Mouse (Mus musculus): Measurements from ENCODE around the gene Sf3a2.
A peak's percentile ranks its signal among the peaks of the same experiment; 100 is the strongest.
"Not testable (repeated sequence)": the region's sequence is repeated elsewhere in the genome, so short reads cannot be mapped to it uniquely, and the experiment has no call there.

The Sf3a2 gene

GRCm38 (mm10) chr10:80819406-80819805 is 21.4 kb downstream of the Sf3a2 start:
- no peaks in the 10 kb centered on the region for H3K36me3 ChIP-seq (ENCODE audit: control insufficient read depth, insufficient read depth, low read length, poor library complexity, severe bottlenecking)
- no peaks in the 10 kb centered on the region for H3K27me3 ChIP-seq (ENCODE audit: control insufficient read depth, insufficient read depth, low read length, poor library complexity, severe bottlenecking)
- no peak for DNase-seq (ENCODE audit: low read depth, low spot score)

- peak; percentile 66 for DNase-seq (ENCODE audit: low read depth, low spot score)
- Histone ChIP-seq H3K27me3 (ENCODE audit: control insufficient read depth, insufficient read depth, low read length, poor library complexity, severe bottlenecking) (no peaks in the 10 kb centered on the region), H3K36me3 (ENCODE audit: control insufficient read depth, insufficient read depth, low read length, poor library complexity, severe bottlenecking) (no peaks in the 10 kb centered on the region)
Observed at GRCm38 (mm10) chr10:80821991-80822390, 24.0 kb downstream of the Sf3a2 start.

GRCm38 (mm10) chr10:80822528-80822927 is 24.5 kb downstream of the Sf3a2 start:
- Histone ChIP-seq H3K36me3 (ENCODE audit: control insufficient read depth, insufficient read depth, low read length, poor library complexity, severe bottlenecking) (no peaks in the 10 kb centered on the region), H3K27me3 (ENCODE audit: control insufficient read depth, insufficient read depth, low read length, poor library complexity, severe bottlenecking) (no peaks in the 10 kb centered on the region)
- DNase-seq (ENCODE audit: low read depth, low spot score): no peak

- H3K36me3 ChIP-seq (ENCODE audit: control insufficient read depth, insufficient read depth, low read length, poor library complexity, severe bottlenecking): no peaks in the 10 kb centered on the region
- no peak for DNase-seq (ENCODE audit: low read depth, low spot score)
- no peaks in the 10 kb centered on the region for H3K27me3 ChIP-seq (ENCODE audit: control insufficient read depth, insufficient read depth, low read length, poor library complexity, severe bottlenecking)
Observed at GRCm38 (mm10) chr10:80823316-80823715, 25.3 kb downstream of the Sf3a2 start.

GRCm38 (mm10) chr10:80823847-80824643 is 26.0 kb downstream of the Sf3a2 start:
- Histone ChIP-seq H3K36me3 (ENCODE audit: control insufficient read depth, insufficient read depth, low read length, poor library complexity, severe bottlenecking) (no peaks in the 10 kb centered on the region), H3K27me3 (ENCODE audit: control insufficient read depth, insufficient read depth, low read length, poor library complexity, severe bottlenecking) (no peaks in the 10 kb centered on the region)
- peak; percentile 57 for DNase-seq (ENCODE audit: low read depth, low spot score)

- H3K27me3 ChIP-seq (ENCODE audit: control insufficient read depth, insufficient read depth, low read length, poor library complexity, severe bottlenecking): no peaks in the 10 kb centered on the region
- no peak for DNase-seq (ENCODE audit: low read depth, low spot score)
- H3K36me3 ChIP-seq (ENCODE audit: control insufficient read depth, insufficient read depth, low read length, poor library complexity, severe bottlenecking): peaks cover 2% of the 10 kb centered on the region; the same call in 1 of the 2 replicates
Observed at GRCm38 (mm10) chr10:80824827-80825226, 26.8 kb downstream of the Sf3a2 start.

- peak; percentile 99 for DNase-seq (ENCODE audit: low read depth, low spot score)
- peaks cover 2% of the 10 kb centered on the region; the same call in 1 of the 2 replicates for H3K36me3 ChIP-seq (ENCODE audit: control insufficient read depth, insufficient read depth, low read length, poor library complexity, severe bottlenecking)
- no peaks in the 10 kb centered on the region for H3K27me3 ChIP-seq (ENCODE audit: control insufficient read depth, insufficient read depth, low read length, poor library complexity, severe bottlenecking)
Observed at GRCm38 (mm10) chr10:80826151-80827062, 28.4 kb downstream of the Sf3a2 start, which contains the start of gene Oaz1. TSS of gene Oaz1 (plus strand) at chr10:80826656.

- Histone ChIP-seq H3K36me3 (ENCODE audit: control insufficient read depth, insufficient read depth, low read length, poor library complexity, severe bottlenecking) (peaks cover 2% of the 10 kb centered on the region; the same call in 1 of the 2 replicates), H3K27me3 (ENCODE audit: control insufficient read depth, insufficient read depth, low read length, poor library complexity, severe bottlenecking) (no peaks in the 10 kb centered on the region)
- no peak for DNase-seq (ENCODE audit: low read depth, low spot score)
Observed at GRCm38 (mm10) chr10:80827063-80827869, 29.3 kb downstream of the Sf3a2 start.

GRCm38 (mm10) chr10:80827870-80828420 is 29.9 kb downstream of the Sf3a2 start:
- Histone ChIP-seq H3K27me3 (ENCODE audit: control insufficient read depth, insufficient read depth, low read length, poor library complexity, severe bottlenecking) (no peaks in the 10 kb centered on the region), H3K36me3 (ENCODE audit: control insufficient read depth, insufficient read depth, low read length, poor library complexity, severe bottlenecking) (peaks cover 2% of the 10 kb centered on the region; the same call in 1 of the 2 replicates)
- DNase-seq (ENCODE audit: low read depth, low spot score): no peak

GRCm38 (mm10) chr10:80828587-80828986 is 30.6 kb downstream of the Sf3a2 start:
- not testable (repeated sequence) for H3K36me3 ChIP-seq (ENCODE audit: control insufficient read depth, insufficient read depth, low read length, poor library complexity, severe bottlenecking); H3K27me3 ChIP-seq (ENCODE audit: control insufficient read depth, insufficient read depth, low read length, poor library complexity, severe bottlenecking); DNase-seq (ENCODE audit: low read depth, low spot score)

- Histone ChIP-seq H3K36me3 (ENCODE audit: control insufficient read depth, insufficient read depth, low read length, poor library complexity, severe bottlenecking) (peaks cover 2% of the 10 kb centered on the region; the same call in 1 of the 2 replicates), H3K27me3 (ENCODE audit: control insufficient read depth, insufficient read depth, low read length, poor library complexity, severe bottlenecking) (no peaks in the 10 kb centered on the region)
- DNase-seq (ENCODE audit: low read depth, low spot score): no peak
Observed at GRCm38 (mm10) chr10:80829359-80830278, 31.6 kb downstream of the Sf3a2 start.

- DNase-seq (ENCODE audit: low read depth, low spot score): peak; percentile 54
- H3K27me3 ChIP-seq (ENCODE audit: control insufficient read depth, insufficient read depth, low read length, poor library complexity, severe bottlenecking): no peaks in the 10 kb centered on the region
Observed at GRCm38 (mm10) chr10:80831136-80831535, 33.1 kb downstream of the Sf3a2 start.

GRCm38 (mm10) chr10:80832818-80833217 is 34.8 kb downstream of the Sf3a2 start:
- Histone ChIP-seq H3K27me3 (ENCODE audit: control insufficient read depth, insufficient read depth, low read length, poor library complexity, severe bottlenecking) (no peaks in the 10 kb centered on the region), H3K36me3 (ENCODE audit: control insufficient read depth, insufficient read depth, low read length, poor library complexity, severe bottlenecking) (peaks cover 2% of the 10 kb centered on the region; the same call in 1 of the 2 replicates)
- DNase-seq (ENCODE audit: low read depth, low spot score): no peak

More at GRCm38 (mm10) chr10:80831136-80831535, 33.1 kb downstream of the Sf3a2 start:
- H3K36me3 ChIP-seq (ENCODE audit: control insufficient read depth, insufficient read depth, low read length, poor library complexity, severe bottlenecking): peaks cover 2% of the 10 kb centered on the region; the same call in 1 of the 2 replicates

Measured in splenic B cell, adult 2 months (primary cell).